Mouse (Mus musculus): ENCODE measurements at regions not wholly inside any gene's neighbourhood (a gene's known extent, or its start where the extent isn't known, plus 50 kb on each side); places are given as distances from the start of the nearest gene placed in this dataset.

- no peak for TF ChIP-seq POLR2A (IDR thresholded peaks at IDR 0.05; ENCODE audit: insufficient read depth, low read length)
- no peak for TF ChIP-seq CTCF (IDR thresholded peaks at IDR 0.05; ENCODE audit: low read depth, low read length)
Observed at GRCm38 (mm10) chr4:89781487-89781886, 102.3 kb downstream of the Dmrta1 start.
